Mouse (Mus musculus) gastrocnemius, adult 18-20 months (tissue): ENCODE measurements around the gene Atp5g1. TPM values are rescaled to one million over a fixed set of nuclear protein-coding genes. Genes with fewer than 3 reads are reported as not detected.

ENCODE experiments used
- DNase-seq: peaks from one replicate; pipeline ENCODE4 v3.0.0; 2021; ENCODE audit warnings: low spot score
- total RNA-seq, 2 experiments: library from RNA; stranded (reverse); gene quantifications; 2 replicates each; pipeline ENCODE4 v1.2.3; 2021

Gene Atp5g1
- total RNA-seq, 2 experiments from 2014 or later = 1,436 to 1,539 TPM

- DNase-seq = no peak
These were observed 44.9 kb downstream of the Atp5g1 start for GRCm38 (mm10) chr11:96030571-96030970.

- no peak for DNase-seq
These were observed 47.3 kb downstream of the Atp5g1 start for GRCm38 (mm10) chr11:96028130-96028529.

- DNase-seq = no peak
These were observed 54.8 kb downstream of the Atp5g1 start for GRCm38 (mm10) chr11:96020622-96021021.

Other genes with a start within 250 kb of the Atp5g1 start
- gene Gngt2, start 238.5 kb downstream of the Atp5g1 start, total RNA-seq = 1 to 10 TPM; 5.5 to 6.9 TPM
- gene Abi3, start 233.2 kb downstream of the Atp5g1 start, total RNA-seq = 1 to 10 TPM; 3.0 to 4.2 TPM
- gene B4galnt2, start 160.8 kb downstream of the Atp5g1 start, total RNA-seq = not detected
- gene Igf2bp1, start 69.7 kb downstream of the Atp5g1 start, total RNA-seq = not detected
- gene Gip, start 51.1 kb downstream of the Atp5g1 start, total RNA-seq = not detected
- 10 to 100 TPM; 33.4 to 35.7 TPM for gene Snf8, start 40.8 kb downstream of the Atp5g1 start, total RNA-seq
- 10 to 100 TPM; 14.5 to 17.3 TPM for gene Ube2z, start 10.3 kb downstream of the Atp5g1 start, total RNA-seq
- gene Calcoco2, start 36.3 kb upstream of the Atp5g1 start, total RNA-seq = not detected
- not detected for gene Ttll6, start 58.1 kb upstream of the Atp5g1 start, total RNA-seq
- gene Hoxb13, start 118.6 kb upstream of the Atp5g1 start, total RNA-seq = not detected
- under 1 TPM; 0.09 TPM for gene Hoxb9, start 195.8 kb upstream of the Atp5g1 start, total RNA-seq
- under 1 TPM in 1 of 2 experiments, not detected in 1; 0.09 TPM for gene Hoxb8, start 206.2 kb upstream of the Atp5g1 start, total RNA-seq
- gene Hoxb7, start 211.0 kb upstream of the Atp5g1 start, total RNA-seq = under 1 TPM; 0.41 to 0.81 TPM
- under 1 TPM; 0.38 to 0.39 TPM for gene Hoxb6, start 216.8 kb upstream of the Atp5g1 start, total RNA-seq
- gene Hoxb5, start 227.7 kb upstream of the Atp5g1 start, total RNA-seq = under 1 TPM; 0.09 to 0.14 TPM
- under 1 TPM; 0.16 to 0.31 TPM for gene Hoxb4, start 242.6 kb upstream of the Atp5g1 start, total RNA-seq
- under 1 TPM; 0.21 to 0.39 TPM for gene Hoxb3, start 247.7 kb upstream of the Atp5g1 start, total RNA-seq